Mouse (Mus musculus) naive thymus-derived CD4-positive, alpha-beta T cell, adult 2 months (primary cell): ENCODE results near the gene Sbf1.

ENCODE experiments used
- DNase-seq: peaks from one replicate; pipeline ENCODE4 v3.0.0-alpha.2; 2011; ENCODE audit warnings: low read depth

Sbf1 gene

GRCm38 (mm10) chr15:89321264-89321663, 6.2 kb upstream of the Sbf1 start:
- DNase-seq: no peak

- peak; percentile 61 for DNase-seq
Measured at GRCm38 (mm10) chr15:89316146-89316545, 1.0 kb upstream of the Sbf1 start.

GRCm38 (mm10) chr15:89314511-89315189, 461 bp downstream of the Sbf1 start:
- no peak for DNase-seq

- DNase-seq: no peak
Measured at GRCm38 (mm10) chr15:89314107-89314506, 1.0 kb downstream of the Sbf1 start.

GRCm38 (mm10) chr15:89313359-89313758, 1.8 kb downstream of the Sbf1 start:
- DNase-seq: no peak

- peak; percentile 89 for DNase-seq
Measured at GRCm38 (mm10) chr15:89309962-89310498, 5.1 kb downstream of the Sbf1 start.

- no peak for DNase-seq
Measured at GRCm38 (mm10) chr15:89308406-89309139, 6.5 kb downstream of the Sbf1 start.

GRCm38 (mm10) chr15:89307461-89307860, 7.7 kb downstream of the Sbf1 start:
- DNase-seq: no peak

GRCm38 (mm10) chr15:89305966-89306365, 9.1 kb downstream of the Sbf1 start:
- DNase-seq: no peak

- DNase-seq: no peak
Measured at GRCm38 (mm10) chr15:89300600-89300999, 14.5 kb downstream of the Sbf1 start.

- DNase-seq: no peak
Measured at GRCm38 (mm10) chr15:89300180-89300579, 14.9 kb downstream of the Sbf1 start.

GRCm38 (mm10) chr15:89297695-89298094, 17.4 kb downstream of the Sbf1 start:
- DNase-seq: no peak

GRCm38 (mm10) chr15:89296465-89296864, 18.6 kb downstream of the Sbf1 start:
- no peak for DNase-seq

- DNase-seq: no peak
Measured at GRCm38 (mm10) chr15:89295580-89296165, 19.4 kb downstream of the Sbf1 start.

GRCm38 (mm10) chr15:89293778-89294177, 21.3 kb downstream of the Sbf1 start:
- DNase-seq: no peak

GRCm38 (mm10) chr15:89292795-89293194, 22.3 kb downstream of the Sbf1 start:
- no peak for DNase-seq

GRCm38 (mm10) chr15:89291521-89291920, 23.6 kb downstream of the Sbf1 start:
- DNase-seq: no peak

GRCm38 (mm10) chr15:89289455-89289854, 25.7 kb downstream of the Sbf1 start:
- no peak for DNase-seq

- no peak for DNase-seq
Measured at GRCm38 (mm10) chr15:89288227-89288767, 26.8 kb downstream of the Sbf1 start.

- no peak for DNase-seq
Measured at GRCm38 (mm10) chr15:89286582-89286981, 28.5 kb downstream of the Sbf1 start.

- DNase-seq: no peak
Measured at GRCm38 (mm10) chr15:89286114-89286513, 29.0 kb downstream of the Sbf1 start.

- no peak for DNase-seq
Measured at GRCm38 (mm10) chr15:89285478-89285877, 29.6 kb downstream of the Sbf1 start.

- DNase-seq: no peak
Measured at GRCm38 (mm10) chr15:89285004-89285403, 30.1 kb downstream of the Sbf1 start.
